Mouse (Mus musculus) embryonic facial prominence, embryonic 15.5 days (tissue): ENCODE measurements at regions not wholly inside any gene's neighbourhood (a gene's known extent, or its start where the extent isn't known, plus 50 kb on each side); places are given as distances from the start of the nearest gene placed in this dataset.

Experiments
- ATAC-seq: fragments of 200-750 bp; cut with Nextera tagmentation; 2 replicates; pipeline ENCODE4 v1.8.0; 2017; ENCODE audit warnings: low read depth, moderate TSS enrichment; ENCODE audit not compliant: insufficient number of reproducible peaks, low FRiP score, low TSS enrichment
- H3K27ac ChIP-seq: fragments of 300-500 bp; sonication (generic); replicated peaks from 2 replicates; pipeline ENCODE4 v1.5.1; 2015; ENCODE audit warnings: mild to moderate bottlenecking, inconsistent platforms
- H3K27me3 ChIP-seq: fragments of 300-500 bp; sonication (generic); 2 replicates; pipeline ENCODE4 v1.6.1; 2015; ENCODE audit warnings: inconsistent platforms
- H3K36me3 ChIP-seq: fragments of 300-500 bp; sonication (generic); 2 replicates; pipeline ENCODE4 v1.6.1; 2015; ENCODE audit warnings: mild to moderate bottlenecking, inconsistent platforms
- H3K4me1 ChIP-seq: fragments of 300-500 bp; sonication (generic); 2 replicates; pipeline ENCODE4 v1.6.1; 2015; ENCODE audit warnings: inconsistent platforms
- H3K4me2 ChIP-seq: fragments of 300-500 bp; sonication (generic); replicated peaks from 2 replicates; pipeline ENCODE4 v1.6.1; 2015; ENCODE audit warnings: mild to moderate bottlenecking, inconsistent platforms
- H3K4me3 ChIP-seq: fragments of 300-500 bp; sonication (generic); replicated peaks from 2 replicates; pipeline ENCODE4 v1.5.1; 2015; ENCODE audit warnings: mild to moderate bottlenecking, inconsistent platforms
- H3K9ac ChIP-seq: fragments of 300-500 bp; sonication (generic); 2 replicates; pipeline ENCODE4 v1.6.1; 2015; ENCODE audit warnings: inconsistent platforms
- H3K9me3 ChIP-seq: fragments of 300-500 bp; sonication (generic); replicated peaks from 2 replicates; pipeline ENCODE4 v1.6.1; 2016; ENCODE audit warnings: inconsistent platforms
- WGBS: fragments of 180-500 bp; shearing (Covaris S2); methylation state at CpG from one replicate; pipeline ENCODE4 v1.1.7; 2015; 5-methylcytosine and 5-hydroxymethylcytosine counted together

DNA sequence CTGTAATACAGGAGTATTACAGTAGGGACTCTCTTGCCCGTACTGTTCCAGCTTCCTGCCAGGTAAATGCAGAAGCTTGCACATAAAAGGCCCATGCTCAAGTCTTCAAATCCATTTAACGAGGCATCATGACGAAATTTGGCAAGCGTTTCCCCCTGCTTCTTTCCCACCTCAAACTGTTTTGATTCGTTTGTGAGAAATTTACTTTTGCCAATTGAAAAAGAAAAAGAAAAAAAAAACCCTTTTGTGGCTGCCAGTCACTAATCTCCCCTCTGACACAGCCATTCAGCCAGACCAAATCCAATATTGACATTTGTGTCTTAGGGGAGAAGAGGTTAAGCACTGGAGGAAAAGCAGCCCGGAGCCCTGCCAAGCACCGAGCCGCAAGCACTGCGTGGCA lies 110.0 kb downstream of the Id4 start:
- 63% methylated on average over 9 of the region's 9 CpGs for WGBS
- H3K27me3 ChIP-seq = no peaks in the 10 kb centered on the region
- H3K36me3 ChIP-seq = no peaks in the 10 kb centered on the region
- no peaks in the 10 kb centered on the region for H3K9me3 ChIP-seq
- no peak overlapping the region for H3K4me3 ChIP-seq
- H3K4me1 ChIP-seq = no peaks in the 10 kb centered on the region
- no peak for ATAC-seq
- no peak overlapping the region for H3K27ac ChIP-seq
- no peak overlapping the region for H3K4me2 ChIP-seq
- no peak overlapping the region for H3K9ac ChIP-seq

DNA sequence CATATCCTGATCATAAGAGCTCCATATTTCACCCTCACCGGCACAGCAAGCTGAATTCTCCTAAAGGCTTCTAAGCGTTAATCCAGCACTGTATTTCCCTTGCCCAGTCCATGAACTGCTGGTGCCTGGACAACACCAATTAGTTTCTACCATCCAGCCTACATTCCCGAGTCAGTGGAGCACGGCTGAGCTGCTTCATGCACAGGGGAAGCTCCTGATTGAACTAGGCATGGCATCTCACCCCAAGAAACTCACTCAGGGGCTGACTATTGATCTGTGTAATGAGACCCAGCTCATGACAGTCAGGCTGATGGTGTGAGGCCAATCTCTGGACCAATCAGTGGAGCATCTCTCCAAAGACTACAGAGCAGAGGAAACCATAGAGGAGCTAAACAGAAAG lies 115.4 kb downstream of the Id4 start:
- no peak for ATAC-seq
- Histone ChIP-seq H3K9me3 (no peaks in the 10 kb centered on the region), H3K4me2 (no peak overlapping the region), H3K36me3 (no peaks in the 10 kb centered on the region), H3K4me1 (no peaks in the 10 kb centered on the region), H3K9ac (no peak overlapping the region), H3K27ac (no peak overlapping the region), H3K4me3 (no peak overlapping the region), H3K27me3 (no peaks in the 10 kb centered on the region)
- WGBS = 66% methylated on average over 4 of the region's 4 CpGs

- Histone ChIP-seq H3K9ac (no peak overlapping the region), H3K4me1 (no peaks in the 10 kb centered on the region), H3K4me2 (no peak overlapping the region), H3K27me3 (no peaks in the 10 kb centered on the region), H3K36me3 (no peaks in the 10 kb centered on the region), H3K9me3 (no peaks in the 10 kb centered on the region), H3K4me3 (no peak overlapping the region), H3K27ac (no peak overlapping the region)
- 65% methylated on average over 13 of the region's 13 CpGs for WGBS
- no peak for ATAC-seq
Observed at GRCm38 (mm10) chr13:48383580-48384445, 122.8 kb downstream of the Id4 start.

DNA sequence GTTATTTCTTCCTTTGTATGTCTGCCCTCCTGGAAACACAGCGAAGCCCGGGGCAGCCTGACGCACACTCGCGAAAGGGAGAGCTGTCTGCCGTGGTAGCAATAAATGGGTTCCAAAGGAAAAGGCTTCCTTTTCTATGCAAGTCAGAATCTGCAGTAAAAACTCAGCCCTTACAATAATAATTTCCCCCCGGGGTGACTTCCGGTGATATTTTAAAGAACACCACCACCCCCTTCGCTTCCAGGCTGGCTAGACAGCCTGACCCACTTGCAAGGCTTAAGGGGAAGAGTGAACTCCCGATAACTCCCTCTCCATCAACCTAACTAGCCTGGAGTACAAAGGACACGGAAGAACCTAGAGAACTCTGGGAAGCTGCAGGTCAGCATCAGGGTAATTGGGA lies 123.9 kb downstream of the Id4 start:
- no peaks in the 10 kb centered on the region for H3K36me3 ChIP-seq
- H3K4me2 ChIP-seq = no peak overlapping the region
- H3K27me3 ChIP-seq = no peaks in the 10 kb centered on the region
- no peak overlapping the region for H3K27ac ChIP-seq
- no peak for ATAC-seq
- H3K4me1 ChIP-seq = no peaks in the 10 kb centered on the region
- H3K9me3 ChIP-seq = no peaks in the 10 kb centered on the region
- no peak overlapping the region for H3K4me3 ChIP-seq
- no peak overlapping the region for H3K9ac ChIP-seq
- 54% methylated on average over 11 of the region's 11 CpGs for WGBS

- no peak for ATAC-seq
- no peaks in the 10 kb centered on the region for H3K9me3 ChIP-seq
- H3K4me2 ChIP-seq = no peak overlapping the region
- H3K9ac ChIP-seq = no peak overlapping the region
- no peak overlapping the region for H3K4me3 ChIP-seq
- H3K27me3 ChIP-seq = no peaks in the 10 kb centered on the region
- WGBS = 92% methylated on average over 11 of the region's 11 CpGs
- H3K36me3 ChIP-seq = no peaks in the 10 kb centered on the region
- H3K4me1 ChIP-seq = no peaks in the 10 kb centered on the region
- no peak overlapping the region for H3K27ac ChIP-seq
Observed at GRCm38 (mm10) chr13:48391126-48391525, 122.1 kb downstream of the Zfp169 start.

- no peak for ATAC-seq
- WGBS = 0% methylated on average over 1 of the region's 1 CpGs
- Histone ChIP-seq H3K4me2 (no peak overlapping the region), H3K36me3 (no peaks in the 10 kb centered on the region), H3K27me3 (no peaks in the 10 kb centered on the region), H3K9me3 (no peaks in the 10 kb centered on the region), H3K4me3 (no peak overlapping the region), H3K9ac (no peak overlapping the region), H3K27ac (no peak overlapping the region), H3K4me1 (no peaks in the 10 kb centered on the region)
Observed at GRCm38 (mm10) chr13:48397761-48398160, 115.5 kb downstream of the Zfp169 start.

- WGBS = 75% methylated on average over 3 of the region's 3 CpGs
Observed at GRCm38 (mm10) chr13:48398617-48399016, 114.6 kb downstream of the Zfp169 start.

GRCm38 (mm10) chr13:48402316-48402715 lies 110.9 kb downstream of the Zfp169 start:
- Histone ChIP-seq H3K27ac (no peak overlapping the region), H3K4me2 (no peak overlapping the region), H3K9ac (no peak overlapping the region), H3K27me3 (no peaks in the 10 kb centered on the region), H3K4me3 (no peak overlapping the region), H3K9me3 (no peaks in the 10 kb centered on the region), H3K36me3 (no peaks in the 10 kb centered on the region), H3K4me1 (no peaks in the 10 kb centered on the region)
- ATAC-seq = no peak
- WGBS = 4% methylated on average over 5 of the region's 5 CpGs

More at GRCm38 (mm10) chr13:48398617-48399016, 114.6 kb downstream of the Zfp169 start:
- Histone ChIP-seq H3K36me3 (no peaks in the 10 kb centered on the region), H3K9me3 (no peaks in the 10 kb centered on the region), H3K27ac (no peak overlapping the region), H3K27me3 (no peaks in the 10 kb centered on the region), H3K4me1 (no peaks in the 10 kb centered on the region), H3K9ac (no peak overlapping the region), H3K4me3 (no peak overlapping the region), H3K4me2 (no peak overlapping the region)
- no peak for ATAC-seq

DNA sequence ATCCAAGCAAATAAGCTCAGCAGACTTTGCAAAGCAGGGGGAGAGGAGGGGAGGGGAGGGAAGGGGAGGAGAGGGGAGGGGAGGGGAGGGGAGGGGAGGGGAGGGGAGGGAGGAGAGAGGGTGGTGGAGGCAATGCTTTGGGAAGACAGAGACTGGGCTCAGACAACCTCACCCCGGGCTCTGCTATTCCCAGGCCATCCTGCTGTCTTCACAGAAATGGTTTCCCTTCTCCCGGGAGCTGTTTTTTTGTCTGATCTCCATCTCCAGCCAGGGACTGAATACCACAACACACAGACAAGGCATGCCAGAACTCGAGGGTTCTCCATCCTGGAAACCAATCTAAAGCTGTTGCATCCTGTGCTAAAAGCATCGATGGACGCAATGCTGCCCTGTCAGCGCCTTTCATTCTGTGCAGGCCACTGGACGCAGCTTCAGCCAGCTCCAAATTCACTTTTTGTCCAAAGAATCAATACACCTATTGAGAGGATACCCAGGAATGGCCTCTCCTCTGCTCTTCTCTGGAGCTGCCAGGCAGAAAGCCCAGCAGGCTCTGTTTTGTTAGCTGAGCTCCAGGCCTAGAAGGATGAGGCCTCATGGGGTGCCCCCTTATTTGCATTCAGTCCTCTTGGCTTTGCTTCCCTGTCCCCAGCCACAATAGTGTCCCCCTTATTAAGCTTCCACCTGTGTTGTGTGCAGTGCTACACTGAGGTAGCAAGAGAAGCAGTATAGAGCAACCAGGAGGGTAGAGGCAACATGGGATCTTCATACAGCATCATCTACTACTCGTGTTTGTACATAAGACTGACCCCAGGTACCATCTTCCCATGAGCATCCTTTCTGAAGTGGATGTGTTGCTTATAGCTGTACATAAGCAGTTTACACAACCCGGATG lies 90.6 kb downstream of the Zfp169 start:
- H3K36me3 ChIP-seq = no peaks in the 10 kb centered on the region
- H3K4me3 ChIP-seq = no peak overlapping the region
- no peak for ATAC-seq
- H3K27ac ChIP-seq = no peak overlapping the region
- no peaks in the 10 kb centered on the region for H3K9me3 ChIP-seq
- no peak overlapping the region for H3K4me2 ChIP-seq
- H3K9ac ChIP-seq = no peak overlapping the region
- H3K27me3 ChIP-seq = no peaks in the 10 kb centered on the region
- 43% methylated on average over 9 of the region's 9 CpGs for WGBS
- no peaks in the 10 kb centered on the region for H3K4me1 ChIP-seq

DNA sequence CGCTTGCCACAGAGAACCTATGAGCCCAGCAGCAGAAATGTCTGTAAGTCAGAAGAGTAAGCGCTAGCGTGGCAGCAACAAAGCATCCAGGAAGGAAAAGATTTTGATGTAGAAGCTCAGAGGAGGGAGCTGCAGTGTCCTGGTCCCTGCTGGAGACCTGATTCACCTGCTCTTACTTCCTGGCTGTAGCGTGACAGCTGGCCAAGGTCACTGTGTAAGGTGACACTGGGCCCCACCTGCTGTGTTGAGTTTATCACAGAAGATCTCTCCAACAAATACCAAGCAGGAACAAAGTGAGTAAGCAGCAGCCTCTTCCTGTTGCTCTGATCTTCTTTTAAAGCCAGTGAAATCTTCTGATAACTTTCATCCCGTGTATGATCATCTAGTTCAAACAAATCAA lies 86.4 kb downstream of the Zfp169 start:
- Histone ChIP-seq H3K4me2 (no peak overlapping the region), H3K4me1 (no peaks in the 10 kb centered on the region), H3K27ac (no peak overlapping the region), H3K27me3 (no peaks in the 10 kb centered on the region), H3K9ac (no peak overlapping the region), H3K36me3 (no peaks in the 10 kb centered on the region), H3K9me3 (no peaks in the 10 kb centered on the region), H3K4me3 (no peak overlapping the region)
- ATAC-seq = no peak
- 68% methylated on average over 5 of the region's 5 CpGs for WGBS

DNA sequence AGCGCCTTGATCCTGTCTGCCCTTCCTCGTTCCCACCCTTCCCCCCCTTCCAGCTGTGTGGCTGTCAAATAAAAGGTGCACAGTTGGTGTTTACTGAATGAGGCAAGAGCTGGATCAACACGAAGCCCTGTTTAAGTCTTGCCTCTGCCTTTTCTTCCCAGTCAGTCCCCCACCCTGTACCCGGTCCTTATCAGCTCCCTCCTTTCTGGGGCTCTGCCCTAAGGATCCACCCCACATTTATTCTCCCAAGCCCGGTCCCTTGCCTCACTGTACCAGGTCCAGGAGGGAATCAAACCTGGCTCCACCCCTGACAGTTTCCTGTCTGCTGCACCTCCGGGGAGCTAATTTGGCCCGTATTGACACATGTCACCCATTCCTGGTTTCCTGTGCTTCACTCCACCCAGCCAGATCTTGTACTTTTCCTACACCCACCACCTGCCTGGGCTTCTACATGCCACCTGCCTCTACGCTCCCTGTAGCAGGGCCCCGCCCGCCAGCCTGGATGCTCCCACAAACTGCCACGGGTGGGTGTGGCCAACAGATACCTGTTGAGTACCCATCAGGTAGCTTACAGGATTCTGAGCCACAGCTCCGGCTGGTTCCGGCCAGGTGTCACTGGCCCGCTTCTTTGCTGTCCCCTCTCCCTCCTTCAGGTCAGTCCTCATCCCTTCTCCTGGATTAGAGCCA lies 76.4 kb downstream of the Zfp169 start:
- 57% methylated on average over 14 of the region's 14 CpGs for WGBS
- H3K27me3 ChIP-seq = no peaks in the 10 kb centered on the region
- H3K4me1 ChIP-seq = no peaks in the 10 kb centered on the region
- no peaks in the 10 kb centered on the region for H3K9me3 ChIP-seq
- no peaks in the 10 kb centered on the region for H3K36me3 ChIP-seq
- H3K27ac ChIP-seq = no peak overlapping the region
- ATAC-seq = 0 out of 2 replicates have a peak, but pooled peaks have one; percentile 34
- no peak overlapping the region for H3K4me3 ChIP-seq
- no peak overlapping the region for H3K4me2 ChIP-seq
- H3K9ac ChIP-seq = no peak overlapping the region
